Mouse (Mus musculus) thymus, postnatal 4 days (tissue): ENCODE data around the gene Cacna1c.

Experiments
- DNase-seq: peaks from one replicate; pipeline ENCODE4 v3.0.0; 2021

Gene Cacna1c

DNA sequence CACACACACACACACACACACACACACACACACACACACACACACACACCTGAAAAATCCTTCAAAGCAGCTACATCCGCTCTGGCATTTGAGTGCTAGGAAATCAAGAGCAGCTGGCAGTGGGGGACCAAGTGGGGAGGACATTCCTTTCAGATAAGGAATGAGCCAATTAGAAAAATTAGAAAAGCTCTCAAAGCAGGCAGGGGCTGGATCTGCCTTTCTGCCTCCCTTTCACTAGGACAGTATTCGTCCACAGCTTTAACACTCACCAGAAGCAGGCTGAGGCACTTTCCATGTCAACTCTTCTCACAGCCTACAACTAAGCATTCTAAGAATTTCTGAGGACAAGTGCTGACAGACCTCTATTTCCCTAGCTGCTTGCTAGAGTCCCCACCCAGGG is 194.8 kb downstream of the Cacna1c start:
- no peak for DNase-seq

DNA sequence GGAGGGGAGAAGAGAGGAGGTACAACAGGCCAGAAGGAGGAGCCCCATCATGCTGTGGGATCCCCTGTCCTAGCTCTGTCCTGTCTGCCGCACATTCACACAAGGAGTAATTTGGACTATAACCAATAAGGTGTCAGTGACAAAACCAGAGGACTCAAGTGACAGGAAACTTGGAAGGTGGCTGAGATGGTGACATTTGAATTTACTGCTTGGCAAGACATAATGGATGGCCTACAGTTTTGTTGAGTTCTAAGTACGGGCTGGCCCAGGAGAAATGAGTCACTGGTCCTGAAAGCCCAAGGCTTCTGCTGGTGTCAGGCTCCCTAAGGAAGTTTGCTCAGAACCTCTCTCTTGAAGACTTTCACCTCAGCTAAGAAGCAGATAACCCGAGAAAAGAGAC is 196.0 kb downstream of the Cacna1c start:
- no peak for DNase-seq

- no peak for DNase-seq
Measured at GRCm38 (mm10) chr6:118999329-118999875, 196.8 kb downstream of the Cacna1c start.

DNA sequence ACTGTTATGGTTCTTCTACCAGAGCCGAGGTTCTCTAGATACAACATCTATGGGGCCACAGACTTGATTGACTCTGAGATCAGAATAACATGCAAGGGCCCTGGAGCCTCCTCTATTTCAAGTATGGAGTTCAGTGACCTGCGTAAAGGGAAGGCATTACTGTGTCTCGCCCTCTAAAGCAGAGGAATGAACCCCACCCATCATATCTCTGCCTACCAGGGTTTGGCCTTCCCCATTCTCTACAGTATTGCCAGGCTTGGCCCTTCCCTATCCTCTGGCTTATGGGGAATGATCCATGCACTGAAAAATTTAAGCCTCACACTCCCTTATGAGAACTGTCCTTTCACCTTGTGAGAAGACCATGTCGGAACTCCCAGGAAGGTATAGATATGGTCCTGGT is 198.8 kb downstream of the Cacna1c start:
- no peak for DNase-seq

DNA sequence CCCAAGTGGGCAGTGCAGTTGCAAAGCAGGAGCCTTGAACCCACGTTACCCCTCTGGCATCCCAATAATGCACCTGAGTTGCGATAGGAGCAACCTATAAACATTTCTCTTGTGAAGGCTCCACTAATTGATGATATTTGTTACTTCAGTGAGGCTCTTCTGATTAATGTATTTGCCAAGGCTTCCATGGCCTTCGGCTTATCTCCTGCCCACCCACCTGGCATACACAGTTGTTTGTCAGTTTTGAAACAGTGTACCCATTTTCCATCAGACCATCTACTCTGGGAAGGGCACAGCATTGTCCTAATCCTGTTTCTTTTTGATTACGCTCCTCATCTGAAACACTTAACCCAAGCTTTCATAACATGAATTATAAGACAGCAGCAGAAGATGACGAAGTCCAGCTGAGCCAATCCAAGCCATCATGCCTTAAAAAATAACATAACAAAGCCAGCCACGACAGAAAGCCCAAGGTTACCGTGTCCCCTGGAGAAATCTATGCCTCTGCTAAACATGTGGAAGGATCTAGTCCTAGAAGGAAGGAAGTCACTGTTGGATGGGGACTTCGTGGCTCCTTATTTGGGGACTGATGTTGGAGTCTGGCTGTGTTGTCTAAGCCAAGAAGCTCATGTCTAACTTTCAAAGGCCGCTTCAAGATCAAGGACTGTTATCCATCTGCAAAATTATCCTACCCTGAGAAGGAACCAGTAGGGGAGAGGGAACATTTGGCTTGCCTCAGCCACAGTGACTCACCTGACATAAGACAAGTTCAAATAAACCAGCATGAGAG is 201.8 kb downstream of the Cacna1c start:
- DNase-seq, result no peak

DNA sequence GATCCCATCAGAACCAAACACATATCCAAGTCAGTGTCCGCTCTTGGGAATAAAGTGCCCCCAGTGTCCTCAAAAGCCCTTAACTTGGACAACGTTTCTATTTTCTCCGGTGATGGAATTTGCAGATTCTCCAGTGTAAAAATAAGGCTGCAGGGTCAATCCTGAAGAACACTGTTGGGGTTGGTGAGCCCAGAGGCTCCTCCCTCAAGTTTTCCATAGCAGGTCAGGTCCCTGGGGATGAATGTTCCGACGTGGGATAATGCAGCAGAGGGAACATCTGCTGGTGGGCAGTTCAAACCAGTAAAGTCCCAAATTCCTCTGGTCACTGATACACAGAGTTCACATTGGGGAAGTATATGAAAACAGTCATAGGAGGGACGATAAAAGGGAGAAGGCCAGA is 203.8 kb downstream of the Cacna1c start:
- no peak for DNase-seq

GRCm38 (mm10) chr6:118989999-118990776 is 206.0 kb downstream of the Cacna1c start:
- DNase-seq, result no peak

DNA sequence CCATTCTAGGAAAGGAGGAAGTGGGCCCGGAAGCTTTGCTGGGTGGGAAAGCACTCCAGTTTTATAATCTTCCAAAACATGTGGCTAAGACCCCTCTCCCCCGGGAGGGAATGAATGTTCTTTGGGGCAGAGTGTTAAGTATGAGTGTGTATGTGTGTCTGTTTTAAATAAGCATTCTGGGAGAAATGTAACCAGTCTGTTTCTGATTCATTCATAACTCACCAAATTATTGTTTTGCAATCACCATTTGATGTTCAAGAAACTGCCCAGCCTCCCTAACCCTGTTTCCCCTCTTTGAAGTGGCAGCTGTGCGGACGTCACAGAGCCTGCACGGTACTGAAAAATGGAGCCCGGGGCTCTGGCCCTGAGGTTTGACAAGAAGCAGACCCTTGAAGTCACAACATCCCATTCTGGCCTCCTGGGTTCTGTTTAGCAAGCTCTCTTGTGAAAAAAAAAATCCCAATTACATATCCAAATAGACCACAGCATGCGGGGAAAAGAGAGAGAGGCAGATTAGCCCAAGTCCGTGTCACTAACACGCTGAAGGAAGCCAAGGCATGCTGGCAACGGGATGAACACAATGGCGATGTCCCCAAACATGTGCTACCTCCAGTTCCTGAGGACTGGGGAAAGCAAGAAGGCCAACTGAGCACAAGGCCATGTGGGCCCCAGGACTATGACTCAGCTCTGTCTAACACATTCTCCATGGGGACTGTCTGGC is 211.9 kb downstream of the Cacna1c start:
- DNase-seq, result peak; percentile 55

DNA sequence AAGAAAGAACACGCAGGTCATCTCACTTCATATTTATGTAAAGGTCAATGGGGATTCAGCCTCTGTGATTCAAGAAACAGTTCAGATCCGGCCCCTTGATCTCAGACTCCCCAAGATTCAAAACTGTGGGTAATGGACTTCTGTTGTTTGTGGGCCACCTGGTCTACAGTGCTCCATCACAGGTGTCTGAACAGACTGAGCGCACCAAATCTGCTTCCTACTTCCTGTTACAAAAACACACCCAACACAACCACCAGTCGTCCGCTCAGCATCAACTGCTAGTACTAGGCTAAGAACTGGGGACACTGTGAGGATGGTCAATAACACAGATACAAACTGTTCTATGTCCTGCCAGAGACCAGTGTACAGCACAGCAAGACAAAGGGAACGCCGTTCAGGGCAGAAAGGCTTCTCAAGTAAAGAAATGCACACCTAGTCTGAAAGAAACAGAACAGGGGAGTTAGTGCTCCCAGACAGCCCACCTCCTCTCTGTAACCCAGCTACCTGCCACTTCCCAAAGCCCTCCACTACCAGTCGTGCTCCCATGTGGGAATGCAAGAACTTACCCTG is 212.7 kb downstream of the Cacna1c start:
- peak; percentile 57 for DNase-seq

DNA sequence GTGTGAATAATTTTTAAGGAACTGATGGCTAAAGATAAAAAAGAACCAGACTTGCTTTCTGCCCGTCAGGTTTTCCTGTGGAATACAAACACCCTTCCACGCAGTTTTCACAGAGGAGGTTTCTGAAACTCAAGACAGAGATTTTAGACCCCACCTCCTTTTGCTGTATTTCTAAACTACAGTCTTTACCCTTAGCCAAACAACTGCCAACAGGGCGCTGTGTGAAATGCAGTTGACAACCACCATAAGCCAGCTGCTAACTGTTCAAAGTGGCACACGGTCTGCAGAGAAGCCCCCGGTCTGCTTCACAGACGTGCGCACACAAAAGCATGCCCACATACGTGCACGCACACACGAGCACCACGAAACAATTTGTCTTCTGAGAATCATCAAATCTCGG is 216.0 kb downstream of the Cacna1c start:
- peak; percentile 38 for DNase-seq

DNA sequence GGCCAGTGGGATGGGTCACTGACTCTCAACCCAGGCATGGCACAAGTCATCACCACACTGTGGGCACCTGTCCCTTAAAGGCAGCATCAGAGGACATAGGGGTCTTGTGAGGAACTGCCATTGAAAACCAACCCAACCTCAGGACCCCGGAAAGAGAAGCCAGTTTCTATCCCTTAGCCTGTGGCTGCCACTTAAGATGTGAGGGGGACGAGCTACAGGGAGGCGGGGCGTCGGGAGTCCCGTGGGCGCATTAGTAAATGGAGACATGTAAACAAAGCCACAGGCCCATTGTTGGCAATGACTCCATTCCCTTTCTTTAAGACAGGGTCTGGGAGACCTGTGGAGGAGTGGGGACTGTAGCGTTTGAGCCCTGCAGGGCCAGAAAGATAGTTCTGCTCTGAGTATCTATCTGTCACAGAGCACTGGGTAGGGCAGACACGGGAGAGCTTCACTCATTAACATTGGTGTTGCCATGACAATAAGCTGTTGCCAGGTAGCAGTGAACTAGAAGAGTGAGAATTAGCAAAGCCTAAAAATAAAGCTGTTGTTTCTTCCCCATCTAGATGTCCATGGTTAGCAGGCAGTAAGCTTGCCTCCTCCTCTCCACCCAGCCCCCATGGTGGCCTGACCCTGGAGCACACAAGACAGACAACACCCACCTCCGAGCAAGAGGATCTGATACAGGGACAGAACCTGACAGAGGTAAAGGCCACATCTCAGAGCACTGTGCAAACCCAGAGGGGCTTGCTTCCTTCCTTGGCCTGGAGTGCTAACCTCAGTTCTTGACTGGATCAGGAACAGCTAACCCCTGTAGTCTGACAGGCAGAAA is 218.6 kb downstream of the Cacna1c start:
- no peak for DNase-seq

DNA sequence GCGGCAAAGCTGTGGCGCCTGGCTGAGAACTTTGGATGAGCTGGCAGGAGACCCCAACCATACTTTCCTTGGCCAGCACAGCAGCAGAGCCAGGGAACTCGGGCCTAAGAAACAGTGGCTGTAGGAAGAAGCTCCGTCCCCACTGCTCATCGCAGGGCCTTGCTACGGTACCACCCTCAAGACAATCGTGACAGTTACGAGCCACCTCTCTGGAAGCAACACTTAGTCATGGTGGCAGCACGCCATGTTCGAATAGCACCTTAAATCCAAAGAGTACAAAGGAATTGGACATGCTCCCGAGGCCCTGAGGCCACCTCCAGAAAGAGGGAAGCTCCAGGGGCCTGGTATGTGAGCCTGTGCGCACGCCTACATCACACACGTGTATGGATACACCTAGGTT is 219.6 kb downstream of the Cacna1c start:
- no peak for DNase-seq

DNA sequence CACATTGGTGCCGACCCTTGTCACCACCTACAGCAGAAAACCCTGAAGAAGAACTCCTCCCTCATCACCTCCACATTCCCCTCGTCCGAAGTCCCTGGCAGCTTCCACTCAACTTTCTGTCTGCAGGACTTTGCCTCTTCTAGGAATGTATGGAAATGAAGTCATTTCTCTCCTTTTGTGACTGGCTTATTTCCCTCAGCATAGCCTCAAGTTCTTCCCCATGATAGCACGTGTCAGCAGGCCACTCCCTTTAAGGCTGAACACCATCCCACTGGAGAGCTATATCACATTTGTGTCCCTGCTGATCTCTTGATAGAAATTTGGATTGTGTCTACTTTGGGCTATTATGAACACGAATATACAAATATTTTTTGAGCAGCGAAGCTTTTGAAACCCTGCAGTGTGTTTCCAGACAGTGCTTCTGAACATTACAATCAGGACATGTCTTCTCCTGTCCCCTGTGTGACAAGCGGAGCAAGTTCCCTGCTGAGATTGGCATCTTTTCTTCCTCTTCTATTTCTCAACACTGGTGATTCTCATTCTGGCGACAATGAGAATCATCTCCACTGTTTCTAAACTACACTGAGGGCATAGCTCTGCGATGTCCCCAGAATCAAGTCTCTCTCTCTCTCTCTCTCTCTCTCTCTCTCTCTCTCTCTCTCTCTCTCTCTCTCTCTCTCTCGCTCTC is 224.2 kb downstream of the Cacna1c start:
- DNase-seq, result no peak

DNA sequence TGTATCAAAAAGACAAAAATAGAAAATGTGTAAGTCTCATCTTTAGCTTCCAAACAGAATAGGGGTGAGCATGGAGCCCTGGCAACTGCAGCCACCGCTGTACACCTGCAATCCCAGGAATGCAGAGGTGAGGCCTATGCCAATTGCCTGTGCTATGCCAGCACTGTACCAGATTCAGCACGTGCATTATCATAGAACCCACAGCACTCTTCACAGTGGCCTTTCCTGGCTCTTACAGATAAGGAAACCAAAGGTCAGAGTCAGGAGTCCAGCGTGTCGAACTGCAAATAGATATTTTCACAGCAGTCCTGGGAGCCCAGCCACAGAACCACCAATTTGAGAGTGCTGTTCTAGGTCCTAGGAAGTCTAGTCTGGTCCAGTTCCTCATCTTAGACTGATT is 227.4 kb downstream of the Cacna1c start:
- no peak for DNase-seq

- no peak for DNase-seq
Measured at GRCm38 (mm10) chr6:118966904-118967303, 229.3 kb downstream of the Cacna1c start.

GRCm38 (mm10) chr6:118965577-118965976 is 230.6 kb downstream of the Cacna1c start:
- no peak for DNase-seq

DNA sequence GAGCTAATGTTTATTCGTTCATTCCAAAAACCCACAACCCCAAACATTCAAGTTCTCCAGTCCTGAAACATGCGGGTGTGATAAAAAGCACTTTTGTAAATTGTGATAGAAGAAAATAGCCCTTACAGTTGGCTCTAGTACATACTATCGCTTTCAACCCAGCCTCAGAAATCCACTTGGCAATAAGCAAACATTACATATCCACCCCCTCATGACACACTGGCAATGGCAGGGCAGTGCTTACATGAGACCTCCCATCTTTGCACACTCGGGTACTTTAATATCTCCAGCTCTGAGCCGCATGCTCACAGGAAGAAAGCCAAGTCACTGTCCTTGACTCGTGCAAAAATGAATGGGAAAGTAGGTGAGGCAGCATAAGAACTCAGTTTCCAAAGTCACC is 232.4 kb downstream of the Cacna1c start:
- no peak for DNase-seq

GRCm38 (mm10) chr6:118963283-118963682 is 232.9 kb downstream of the Cacna1c start:
- DNase-seq, result no peak

DNA sequence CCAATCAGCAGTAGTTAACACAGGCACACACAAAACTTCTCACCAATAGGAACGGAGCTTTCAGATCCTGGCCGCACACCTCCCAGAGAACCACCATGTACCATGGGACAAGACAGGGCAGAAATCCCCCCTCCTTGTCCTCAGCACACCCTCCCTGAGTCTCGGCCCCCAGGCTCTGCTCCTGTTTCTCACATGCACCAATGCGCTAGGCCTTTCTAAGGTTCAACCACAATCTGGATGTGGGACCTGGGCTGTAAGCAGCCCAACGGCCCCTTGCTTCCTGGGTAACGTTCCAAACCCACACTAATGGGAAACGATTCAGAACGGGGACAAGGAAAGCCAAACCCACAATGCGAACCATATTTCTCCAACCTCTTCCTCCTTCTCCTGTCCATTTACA is 237.7 kb downstream of the Cacna1c start:
- no peak for DNase-seq

- no peak for DNase-seq
Measured at GRCm38 (mm10) chr6:118956234-118956633, 240.0 kb downstream of the Cacna1c start.

- DNase-seq, result no peak
Measured at GRCm38 (mm10) chr6:118955777-118956176, 240.4 kb downstream of the Cacna1c start.
